Mouse (Mus musculus): ENCODE data around the gene Gm28230. TPM values are rescaled to one million over a fixed set of nuclear protein-coding genes. Genes with fewer than 3 reads are reported as not detected.
A peak's percentile ranks its signal among the peaks of the same experiment; 100 is the strongest.

Gene Gm28230
- total RNA-seq, 2 experiments from 2014 or later = not detected

GRCm38 (mm10) chr2:74703720-74704392 lies 22.7 kb upstream of the Gm28230 start:
- DNase-seq (ENCODE audit: low spot score in 2 of 2) = no peak

- no peak for DNase-seq (ENCODE audit: low spot score in 2 of 2)
Observed at GRCm38 (mm10) chr2:74704393-74704998, 22.0 kb upstream of the Gm28230 start, which contains the start of gene Hoxd8. Gene Hoxd8 (plus strand): TSS chr2:74704615.

GRCm38 (mm10) chr2:74704999-74705466 lies 21.5 kb upstream of the Gm28230 start:
- no peak for DNase-seq (ENCODE audit: low spot score in 2 of 2)

GRCm38 (mm10) chr2:74705467-74706089 lies 20.9 kb upstream of the Gm28230 start:
- no peak for DNase-seq (ENCODE audit: low spot score in 2 of 2)

- DNase-seq (ENCODE audit: low spot score in 2 of 2) = no peak
Observed at GRCm38 (mm10) chr2:74706393-74706960, 20.1 kb upstream of the Gm28230 start.

- DNase-seq (ENCODE audit: low spot score in 2 of 2) = no peak
Observed at GRCm38 (mm10) chr2:74707599-74707998, 18.9 kb upstream of the Gm28230 start.

- no peak for DNase-seq (ENCODE audit: low spot score in 2 of 2)
Observed at GRCm38 (mm10) chr2:74708676-74709075, 17.9 kb upstream of the Gm28230 start.

- DNase-seq (ENCODE audit: low spot score in 2 of 2) = no peak
Observed at GRCm38 (mm10) chr2:74709465-74710419, 16.8 kb upstream of the Gm28230 start.

- DNase-seq (ENCODE audit: low spot score in 2 of 2) = no peak
Observed at GRCm38 (mm10) chr2:74710929-74711543, 15.5 kb upstream of the Gm28230 start.

- DNase-seq (ENCODE audit: low spot score in 2 of 2) = no peak
Observed at GRCm38 (mm10) chr2:74711721-74712621, 14.6 kb upstream of the Gm28230 start, which contains the start of the genes Hoxd3 and Hoxd4. Gene Hoxd3 (plus strand): TSS chr2:74711927. Gene Hoxd4 (plus strand): TSS chr2:74711929.

GRCm38 (mm10) chr2:74713239-74714150 lies 13.0 kb upstream of the Gm28230 start:
- no peak for DNase-seq (ENCODE audit: low spot score in 2 of 2)

GRCm38 (mm10) chr2:74714156-74714789 lies 12.3 kb upstream of the Gm28230 start:
- DNase-seq (ENCODE audit: low spot score in 2 of 2) = no peak

- DNase-seq (ENCODE audit: low spot score in 2 of 2) = no peak
Observed at GRCm38 (mm10) chr2:74714881-74715280, 11.6 kb upstream of the Gm28230 start.

GRCm38 (mm10) chr2:74715504-74716241 lies 10.9 kb upstream of the Gm28230 start:
- peak; percentile 35 to 81 for DNase-seq (ENCODE audit: low spot score in 2 of 2)

GRCm38 (mm10) chr2:74720384-74720783 lies 6.1 kb upstream of the Gm28230 start:
- no peak for DNase-seq (ENCODE audit: low spot score in 2 of 2)

- DNase-seq (ENCODE audit: low spot score in 2 of 2) = no peak
Observed at GRCm38 (mm10) chr2:74720955-74721491, 5.5 kb upstream of the Gm28230 start.

- DNase-seq (ENCODE audit: low spot score in 2 of 2) = no peak
Observed at GRCm38 (mm10) chr2:74721882-74722281, 4.6 kb upstream of the Gm28230 start.
